Mouse (Mus musculus): ENCODE results near the gene Chst11. TPM values are rescaled to one million over a fixed set of nuclear protein-coding genes. Genes with fewer than 3 reads are reported as not detected.

Gene Chst11
- total RNA-seq, 2 experiments from 2014 or later: 59.8 to 61.9 TPM

- no peak for DNase-seq (ENCODE audit: low spot score in 2 of 2)
Observed at GRCm38 (mm10) chr10:83134896-83135295, 149.6 kb downstream of the Chst11 start.

GRCm38 (mm10) chr10:83135963-83136362, 150.7 kb downstream of the Chst11 start:
- DNase-seq (ENCODE audit: low spot score in 2 of 2): no peak

- DNase-seq (ENCODE audit: low spot score in 2 of 2): no peak
Observed at GRCm38 (mm10) chr10:83137103-83137502, 151.8 kb downstream of the Chst11 start.

- no peak for DNase-seq (ENCODE audit: low spot score in 2 of 2)
Observed at GRCm38 (mm10) chr10:83139276-83139675, 154.0 kb downstream of the Chst11 start.

GRCm38 (mm10) chr10:83140258-83140936, 155.1 kb downstream of the Chst11 start:
- peak; percentile 60 to 81 for DNase-seq (ENCODE audit: low spot score in 2 of 2)

- no peak for DNase-seq (ENCODE audit: low spot score in 2 of 2)
Observed at GRCm38 (mm10) chr10:83141434-83141833, 156.1 kb downstream of the Chst11 start.

GRCm38 (mm10) chr10:83143049-83143448, 157.8 kb downstream of the Chst11 start:
- DNase-seq (ENCODE audit: low spot score in 2 of 2): peak; percentile 61 to 65

GRCm38 (mm10) chr10:83145836-83146235, 160.5 kb downstream of the Chst11 start:
- DNase-seq (ENCODE audit: low spot score in 2 of 2): no peak

GRCm38 (mm10) chr10:83149342-83150178, 164.3 kb downstream of the Chst11 start:
- DNase-seq (ENCODE audit: low spot score in 2 of 2): peak; percentile 64 to 65

GRCm38 (mm10) chr10:83150587-83150986, 165.3 kb downstream of the Chst11 start:
- no peak for DNase-seq (ENCODE audit: low spot score in 2 of 2)

GRCm38 (mm10) chr10:83151362-83151761, 166.1 kb downstream of the Chst11 start:
- no peak for DNase-seq (ENCODE audit: low spot score in 2 of 2)

GRCm38 (mm10) chr10:83151896-83152685, 166.8 kb downstream of the Chst11 start:
- DNase-seq (ENCODE audit: low spot score in 2 of 2): no peak

- DNase-seq (ENCODE audit: low spot score in 2 of 2): no peak
Observed at GRCm38 (mm10) chr10:83152723-83153122, 167.4 kb downstream of the Chst11 start.

- DNase-seq (ENCODE audit: low spot score in 2 of 2): no peak
Observed at GRCm38 (mm10) chr10:83153374-83153773, 168.1 kb downstream of the Chst11 start.

GRCm38 (mm10) chr10:83153887-83154286, 168.6 kb downstream of the Chst11 start:
- no peak for DNase-seq (ENCODE audit: low spot score in 2 of 2)

GRCm38 (mm10) chr10:83157289-83157688, 172.0 kb downstream of the Chst11 start:
- DNase-seq (ENCODE audit: low spot score in 2 of 2): no peak

- no peak for DNase-seq (ENCODE audit: low spot score in 2 of 2)
Observed at GRCm38 (mm10) chr10:83158322-83158721, 173.0 kb downstream of the Chst11 start.

GRCm38 (mm10) chr10:83159229-83159628, 173.9 kb downstream of the Chst11 start:
- DNase-seq (ENCODE audit: low spot score in 2 of 2): no peak

GRCm38 (mm10) chr10:83161656-83162365, 176.5 kb downstream of the Chst11 start:
- peak; percentile 59 to 76 for DNase-seq (ENCODE audit: low spot score in 2 of 2)

- DNase-seq (ENCODE audit: low spot score in 2 of 2): no peak
Observed at GRCm38 (mm10) chr10:83163946-83164345, 178.6 kb downstream of the Chst11 start.

GRCm38 (mm10) chr10:83164901-83165435, 179.7 kb downstream of the Chst11 start:
- no peak for DNase-seq (ENCODE audit: low spot score in 2 of 2)
